Mouse (Mus musculus) midbrain, embryonic 11.5 days (tissue): Measurements from ENCODE around the gene Rbms1. TPM values are rescaled to one million over a fixed set of nuclear protein-coding genes. Genes with fewer than 3 reads are reported as not detected.

ENCODE experiments used
- ATAC-seq: fragments of 200-750 bp; cut with Nextera tagmentation; 2 replicates; pipeline ENCODE4 v1.8.0; 2017; ENCODE audit warnings: moderate TSS enrichment, moderate library complexity; ENCODE audit not compliant: low FRiP score
- DNase-seq: peaks from one replicate; pipeline ENCODE4 v3.0.0; 2015; ENCODE audit warnings: low spot score; ENCODE audit errors: missing footprints
- H3K27ac ChIP-seq: fragments of 300-500 bp; sonication (generic); 2 replicates; pipeline ENCODE4 v1.5.1; 2014; ENCODE audit warnings: low read depth, low read length
- H3K27me3 ChIP-seq: fragments of 300-500 bp; sonication (generic); 2 replicates; pipeline ENCODE4 v1.6.1; 2014; ENCODE audit warnings: mild to moderate bottlenecking, low read length, moderate library complexity, mixed read lengths; ENCODE audit not compliant: control insufficient read depth, insufficient read depth
- H3K36me3 ChIP-seq: fragments of 300-500 bp; sonication (generic); 2 replicates; pipeline ENCODE4 v1.6.1; 2014; ENCODE audit warnings: mild to moderate bottlenecking, low read length, moderate library complexity, mixed read lengths; ENCODE audit not compliant: control insufficient read depth, insufficient read depth
- H3K4me1 ChIP-seq: fragments of 300-500 bp; sonication (generic); 2 replicates; pipeline ENCODE4 v1.6.1; 2014; ENCODE audit warnings: low read length; ENCODE audit not compliant: control insufficient read depth, insufficient read depth
- H3K4me2 ChIP-seq: fragments of 300-500 bp; sonication (generic); 2 replicates; pipeline ENCODE4 v1.6.1; 2014; ENCODE audit warnings: mild to moderate bottlenecking, moderate library complexity
- H3K4me3 ChIP-seq: fragments of 300-500 bp; sonication (generic); 2 replicates; pipeline ENCODE4 v1.5.1; 2014; ENCODE audit warnings: low read depth, low read length
- H3K9ac ChIP-seq: fragments of 300-500 bp; sonication (generic); 2 replicates; pipeline ENCODE4 v1.6.1; 2014; ENCODE audit warnings: low read length
- H3K9me3 ChIP-seq: fragments of 300-500 bp; sonication (generic); 2 replicates; pipeline ENCODE4 v1.6.1; 2016; ENCODE audit warnings: low read length; ENCODE audit not compliant: control insufficient read depth
- WGBS: fragments of 180-500 bp; shearing (Covaris S2); extraction: QIAGEN DNeasy Blood & Tissue Kit; methylation state at CpG from one replicate; pipeline ENCODE4 v1.1.7; 2014; 5-methylcytosine and 5-hydroxymethylcytosine counted together
- polyA plus RNA-seq: library from polyadenylated mRNA; unstranded; fragments of >200 nt; fragmentation: Nextera tagmentation; extraction: Ambion mirVana; gene quantifications from 2 replicates; pipeline ENCODE4 v1.2.1, GENCODE M21; 2014

Gene Rbms1
- polyA plus RNA-seq: 43.2 and 48.6 TPM in 2 replicates

DNA sequence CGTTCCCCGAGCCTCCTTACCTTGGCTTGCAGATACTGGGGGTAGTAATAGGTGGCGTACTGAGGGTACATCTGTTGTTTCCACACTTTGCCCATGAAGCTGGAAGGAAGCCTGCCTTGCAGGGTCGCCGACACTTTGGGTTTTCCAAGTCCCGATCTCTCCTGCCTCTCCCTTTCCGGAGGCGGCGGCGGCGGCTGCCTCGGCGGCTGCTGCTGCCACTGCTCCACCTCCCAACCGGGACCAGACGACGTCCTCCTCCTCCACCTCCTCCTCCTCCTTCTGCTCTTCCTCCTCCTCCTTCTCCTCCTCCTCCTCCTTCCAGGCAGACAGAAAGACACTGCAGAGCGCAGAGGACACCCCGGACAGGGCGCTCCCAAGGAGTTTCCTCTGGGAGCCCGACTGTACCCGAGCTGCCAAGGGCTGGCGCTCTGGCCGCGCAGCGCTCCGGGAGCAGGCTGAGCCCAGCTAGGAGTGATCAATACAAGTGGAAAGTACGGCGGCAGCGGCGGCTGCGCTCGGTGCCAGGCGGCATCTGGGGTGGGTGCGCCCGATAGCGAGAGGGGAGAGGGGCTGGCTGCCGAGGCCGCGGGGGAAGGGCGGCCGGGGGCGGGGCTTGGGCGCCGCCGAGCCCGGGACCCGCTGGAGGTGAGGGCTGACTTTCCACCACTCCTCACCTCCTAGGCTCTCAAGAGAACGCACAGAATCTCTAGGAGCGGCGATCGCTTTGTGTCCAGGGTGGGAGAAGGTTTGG, at the start of gene Rbms1:
Gene Rbms1, minus strand, starts transcription at position 522 of the 751 bp plus-strand sequence.
- Histone ChIP-seq H3K27me3 (peaks cover 4% of the 10 kb centered on the region; the same call in 1 of the 2 replicates), H3K4me1 (peaks cover 4% of the 10 kb centered on the region; the same call in 1 of the 2 replicates), H3K27ac (peak within 1 kb of the TSS; percentile 4), H3K9me3 (no peaks in the 10 kb centered on the region), H3K4me3 (peak within 1 kb of the TSS; percentile 68), H3K4me2 (peak within 1 kb of the TSS; percentile 81), H3K9ac (peak within 1 kb of the TSS; percentile 69), H3K36me3 (no peaks in the 10 kb centered on the region)
- ATAC-seq (peak; percentile 83), DNase-seq (peak; percentile 97)
- under 1% methylated on average over 49 of the region's 51 CpGs for WGBS

DNA sequence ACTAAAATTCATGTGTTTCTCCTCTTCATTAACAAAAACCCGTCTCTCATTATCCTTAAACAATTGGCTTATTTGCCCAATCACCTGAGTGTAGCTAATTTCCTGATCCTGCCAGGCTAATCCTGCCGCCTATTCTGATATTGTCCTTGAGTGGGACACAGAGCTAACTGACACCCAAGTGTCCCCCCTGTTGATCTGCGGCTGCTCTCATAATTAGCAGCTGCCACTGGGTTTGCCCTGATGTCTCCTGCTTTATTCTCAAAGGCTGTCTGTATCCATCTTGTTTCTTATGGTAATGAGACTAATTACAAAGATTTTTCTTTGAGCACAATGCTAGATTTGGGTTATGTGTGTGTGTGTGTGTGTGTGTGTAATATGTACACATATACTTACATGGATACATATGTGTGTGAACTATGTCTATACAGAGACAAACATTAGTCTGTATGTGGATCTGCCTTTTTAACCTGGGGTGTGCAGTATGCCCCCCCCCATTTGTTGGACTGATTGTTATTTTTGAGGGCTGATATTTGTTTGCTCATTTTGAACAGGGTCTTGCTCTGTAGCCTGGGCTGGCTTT, 49.3 kb upstream of the Rbms1 start:
- H3K27me3 ChIP-seq: no peaks in the 10 kb centered on the region
- H3K9ac ChIP-seq: no peak overlapping the region
- DNase-seq (no peak), ATAC-seq (peak; percentile 54; the same call in 1 of the 2 replicates)
- H3K9me3 ChIP-seq: no peaks in the 10 kb centered on the region
- no peaks in the 10 kb centered on the region for H3K36me3 ChIP-seq
- no peak overlapping the region for H3K27ac ChIP-seq
- no peak overlapping the region for H3K4me3 ChIP-seq
- no peaks in the 10 kb centered on the region for H3K4me1 ChIP-seq
- WGBS: 32% methylated on average over 3 of the region's 3 CpGs
- H3K4me2 ChIP-seq: no peak overlapping the region

DNA sequence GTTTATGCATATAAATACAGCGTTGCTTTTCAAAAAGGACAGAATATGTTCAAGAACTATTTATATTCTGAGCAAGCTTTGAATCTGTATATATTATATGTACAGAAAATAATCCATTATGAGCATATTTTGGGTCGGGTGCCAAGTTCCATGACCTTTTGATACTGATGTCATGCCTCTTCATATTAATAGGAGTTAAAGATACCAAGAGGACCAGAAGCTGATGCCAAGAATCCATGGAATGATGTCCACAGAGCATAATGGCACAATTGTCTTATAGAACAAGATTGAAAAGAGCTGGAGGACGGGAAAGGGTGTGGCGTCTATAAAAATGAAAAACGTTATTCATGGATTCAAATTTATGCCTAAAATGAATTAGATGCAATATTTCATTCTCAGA, 23.3 kb upstream of the Rbms1 start:
- DNase-seq: no peak
- Histone ChIP-seq H3K4me3 (no peak overlapping the region), H3K4me1 (no peaks in the 10 kb centered on the region), H3K4me2 (no peak overlapping the region), H3K9ac (no peak overlapping the region), H3K9me3 (no peaks in the 10 kb centered on the region), H3K27ac (no peak overlapping the region), H3K27me3 (no peaks in the 10 kb centered on the region), H3K36me3 (no peaks in the 10 kb centered on the region)
- 83% methylated on average over 5 of the region's 5 CpGs for WGBS
- ATAC-seq: no peak

DNA sequence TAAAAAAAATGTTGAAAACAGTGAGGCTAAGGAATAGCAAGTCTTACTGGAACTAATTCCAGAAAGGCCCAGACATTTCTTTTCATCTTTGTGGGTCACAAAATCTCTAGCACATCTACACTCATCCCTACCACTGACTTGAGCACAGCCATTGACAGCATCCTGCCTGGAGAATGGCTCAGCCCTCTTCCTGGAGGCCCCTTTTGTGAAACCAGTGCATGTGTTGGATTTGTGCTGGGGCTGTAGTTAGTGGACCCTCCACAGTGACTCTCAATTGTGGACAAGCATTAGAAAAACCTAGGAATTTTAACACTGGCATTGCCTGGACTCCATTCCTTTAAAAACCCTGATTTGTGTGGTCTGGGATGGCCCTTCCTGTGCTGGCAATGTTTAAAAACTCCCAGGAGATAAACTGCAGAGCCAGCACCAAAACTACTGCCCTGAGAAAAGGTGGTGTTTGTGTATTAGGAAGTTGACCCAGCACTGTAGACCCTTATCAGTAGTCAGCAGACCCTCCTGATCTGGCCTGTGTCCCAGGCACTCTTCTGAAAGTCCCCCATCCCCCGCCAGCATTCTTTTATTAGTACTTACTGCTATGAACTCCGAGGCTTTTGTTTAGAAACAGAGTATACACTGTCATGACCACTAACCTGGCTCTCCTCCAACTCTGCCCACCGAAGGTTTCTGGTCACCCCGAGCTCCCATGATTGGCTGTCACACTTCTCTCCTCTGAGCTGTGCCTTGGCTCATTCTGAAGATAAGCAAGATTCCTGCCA, 15.7 kb upstream of the Rbms1 start:
- no peak overlapping the region for H3K9ac ChIP-seq
- H3K4me3 ChIP-seq: no peak overlapping the region
- H3K9me3 ChIP-seq: no peaks in the 10 kb centered on the region
- H3K4me1 ChIP-seq: no peaks in the 10 kb centered on the region
- H3K4me2 ChIP-seq: no peak overlapping the region
- DNase-seq (peak; percentile 62), ATAC-seq (0 out of 2 replicates have a peak, but pooled peaks have one; percentile 22)
- H3K36me3 ChIP-seq: no peaks in the 10 kb centered on the region
- no peak overlapping the region for H3K27ac ChIP-seq
- no peaks in the 10 kb centered on the region for H3K27me3 ChIP-seq
- WGBS: 63% methylated on average over 4 of the region's 4 CpGs

DNA sequence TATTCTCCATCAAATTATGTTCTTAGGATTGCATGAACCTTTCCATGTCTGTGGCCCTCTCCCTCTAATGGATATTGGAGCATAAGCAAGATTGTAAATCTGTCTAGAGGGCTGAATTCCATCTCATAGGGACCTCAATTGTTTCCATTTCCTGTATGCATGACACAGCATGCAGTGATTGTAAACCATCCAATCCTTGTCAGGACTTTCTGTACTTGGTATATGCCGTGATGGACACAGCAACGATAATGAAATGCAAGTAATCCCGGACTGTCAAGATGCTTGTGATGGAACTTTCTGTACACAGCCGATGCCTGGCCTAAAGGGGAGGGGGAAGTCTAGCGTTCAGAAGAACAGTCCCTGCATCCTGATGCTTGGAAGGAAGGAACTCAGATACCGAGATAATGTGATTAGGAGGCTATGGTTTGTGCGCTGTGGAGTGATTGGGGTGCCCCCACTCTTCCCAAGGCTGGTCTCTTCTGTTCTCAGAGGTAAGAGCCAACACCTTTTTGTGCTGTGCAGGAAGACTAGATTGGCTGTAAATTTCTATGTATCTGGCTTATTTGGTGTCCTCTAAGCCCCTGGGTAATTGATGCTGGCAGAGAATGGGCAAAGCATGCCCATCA, 9.3 kb upstream of the Rbms1 start:
- 80% methylated on average over 7 of the region's 7 CpGs for WGBS
- no peak overlapping the region for H3K27ac ChIP-seq
- H3K4me2 ChIP-seq: no peak overlapping the region
- H3K4me3 ChIP-seq: no peak overlapping the region
- peak; percentile 56 for DNase-seq
- no peaks in the 10 kb centered on the region for H3K36me3 ChIP-seq
- H3K4me1 ChIP-seq: no peaks in the 10 kb centered on the region
- H3K9me3 ChIP-seq: no peaks in the 10 kb centered on the region
- H3K9ac ChIP-seq: no peak overlapping the region
- ATAC-seq: no peak
- H3K27me3 ChIP-seq: no peaks in the 10 kb centered on the region

DNA sequence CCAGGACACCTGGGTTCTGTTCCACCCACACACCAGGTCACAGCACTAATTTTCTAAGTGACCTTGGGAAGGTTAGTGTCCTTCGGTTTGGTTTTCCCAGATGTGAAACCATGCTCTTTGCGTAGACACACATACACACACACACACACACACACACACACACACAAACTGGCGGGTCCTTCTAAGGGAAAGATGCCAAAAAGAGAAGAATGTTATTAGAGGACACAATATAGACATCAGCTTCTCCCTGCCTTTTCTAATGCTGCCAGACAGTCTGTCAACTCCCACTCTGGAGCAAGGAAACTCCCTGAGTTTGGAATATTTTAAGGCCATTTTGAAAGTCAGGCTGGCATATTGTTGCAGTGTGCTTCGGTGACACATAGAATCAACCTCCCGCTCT, 624 bp upstream of the Rbms1 start:
- no peaks in the 10 kb centered on the region for H3K36me3 ChIP-seq
- DNase-seq (peak; percentile 91), ATAC-seq (no peak; the same call in 1 of the 2 replicates)
- H3K27ac ChIP-seq: no peak overlapping the region
- 12% methylated on average over 5 of the region's 5 CpGs for WGBS
- H3K4me1 ChIP-seq: peaks cover 4% of the 10 kb centered on the region; the same call in 1 of the 2 replicates
- 0 out of 2 replicates have a peak overlapping the region, but pooled peaks have one; percentile 69 for H3K9ac ChIP-seq
- H3K9me3 ChIP-seq: no peaks in the 10 kb centered on the region
- peaks cover 4% of the 10 kb centered on the region; the same call in 1 of the 2 replicates for H3K27me3 ChIP-seq
- H3K4me3 ChIP-seq: peak overlapping the region; percentile 68
- H3K4me2 ChIP-seq: peak overlapping the region; percentile 81

DNA sequence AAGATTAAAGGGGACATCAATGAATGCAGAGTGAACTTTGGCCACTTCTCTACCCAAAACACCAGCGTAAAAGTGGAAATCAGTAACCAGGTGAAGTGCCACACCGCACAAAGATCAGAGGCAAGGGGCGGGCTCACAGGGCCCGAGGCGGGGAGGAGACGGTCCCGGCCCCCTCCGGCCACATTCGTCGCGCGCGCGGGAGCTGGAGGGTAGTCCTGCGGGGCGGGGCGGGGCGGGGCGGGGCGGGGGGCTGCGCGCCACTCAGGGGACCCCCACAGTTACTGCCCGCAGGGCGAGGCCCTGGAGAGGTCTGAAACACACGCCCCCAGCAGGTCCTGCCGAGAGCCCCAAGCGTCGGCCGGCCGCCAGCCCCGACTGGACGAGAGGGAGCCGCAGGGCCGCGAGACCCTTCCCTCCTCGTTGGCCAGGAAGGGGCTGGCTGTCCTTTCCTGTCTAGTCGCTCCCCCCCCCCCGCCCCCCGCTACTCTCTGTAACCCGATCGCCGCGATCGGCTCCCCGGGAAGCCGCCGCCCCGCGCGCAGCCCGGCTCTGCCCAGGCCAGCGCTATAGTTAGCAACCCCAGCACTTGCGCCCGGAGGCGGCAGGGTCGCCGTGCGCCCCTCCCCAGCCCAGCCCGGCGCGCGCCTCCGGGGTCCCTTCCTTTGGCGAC, 856 bp downstream of the Rbms1 start:
- Histone ChIP-seq H3K4me2 (peak overlapping the region; percentile 81), H3K4me1 (peaks cover 4% of the 10 kb centered on the region; the same call in 1 of the 2 replicates), H3K36me3 (no peaks in the 10 kb centered on the region), H3K9ac (peak overlapping the region; percentile 69), H3K27me3 (peaks cover 4% of the 10 kb centered on the region; the same call in 1 of the 2 replicates), H3K27ac (peak overlapping the region; percentile 4), H3K9me3 (no peaks in the 10 kb centered on the region), H3K4me3 (peak overlapping the region; percentile 68)
- peak; percentile 87 for ATAC-seq
- under 1% methylated on average over 49 of the region's 64 CpGs for WGBS
- peak; percentile 93 for DNase-seq

DNA sequence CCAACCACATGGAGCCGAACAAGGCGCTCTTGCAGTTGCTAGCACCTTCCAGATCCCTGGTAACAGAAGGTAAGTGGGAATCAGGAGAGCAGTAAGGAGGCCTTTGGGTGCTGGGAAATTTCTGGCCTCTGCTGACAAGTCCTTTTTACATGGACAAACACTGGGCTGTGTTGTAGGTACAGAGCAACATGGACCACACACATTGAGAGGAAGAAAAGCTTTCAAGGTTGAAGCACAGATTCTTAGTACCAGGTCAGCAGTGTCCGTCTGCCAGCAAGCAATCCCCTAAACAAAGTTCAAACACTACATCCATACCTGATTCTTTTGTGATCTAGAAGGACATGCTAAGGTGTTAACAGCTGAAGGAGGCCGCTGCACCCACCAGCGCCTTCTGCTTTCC, 1.7 kb downstream of the Rbms1 start:
- peak overlapping the region; percentile 68 for H3K4me3 ChIP-seq
- ATAC-seq: no peak
- peak; percentile 86 for DNase-seq
- no peak overlapping the region for H3K27ac ChIP-seq
- H3K4me2 ChIP-seq: peak overlapping the region; percentile 81
- peaks cover 4% of the 10 kb centered on the region; the same call in 1 of the 2 replicates for H3K4me1 ChIP-seq
- no peaks in the 10 kb centered on the region for H3K9me3 ChIP-seq
- H3K27me3 ChIP-seq: peaks cover 4% of the 10 kb centered on the region; the same call in 1 of the 2 replicates
- WGBS: 43% methylated on average over 5 of the region's 5 CpGs
- no peaks in the 10 kb centered on the region for H3K36me3 ChIP-seq
- no peak overlapping the region; the same call in 1 of the 2 replicates for H3K9ac ChIP-seq
